13 mouse cellular contexts compared by ENCODE assay signal in genomic region chr11:120488516-120488915, GRCm38 (mm10). TPM values are rescaled to one million over a fixed set of nuclear protein-coding genes. Genes with fewer than 3 reads are reported as not detected.
DNase-seq lines count a peak whose midpoint lies in the region; ATAC-seq and TF ChIP-seq lines count a peak whose summit lies in the region.
"Had no signal": no experiment of that assay in that cellular context is flagged by ENCODE, and none has a peak within 500 bp of the region (broad histone marks: within the 10 kb centered on the region; RNA-seq: fewer than 3 reads in every experiment).

No protein-coding gene starts in this region.

- 60% methylated on average over 4 of the region's 4 CpGs for WGBS in kidney, adult 2 months
- WGBS in liver, embryonic 15.5 days (ENCODE audit: insufficient replicate concordance) = 72% methylated on average over 4 of the region's 4 CpGs
- 69% methylated on average over 4 of the region's 4 CpGs for WGBS in stomach, embryonic 16.5 days
- WGBS in forebrain, embryonic 14.5 days = 79% methylated on average over 4 of the region's 4 CpGs

- H3K4me2 ChIP-seq in liver, embryonic 15.5 days = no peak overlapping the region
- H3K4me2 ChIP-seq in stomach, embryonic 16.5 days (ENCODE audit: low read depth, low read length) = no peak overlapping the region
- H3K4me2 ChIP-seq in forebrain, embryonic 14.5 days (ENCODE audit: low read length) = no peak overlapping the region
- H3K4me2 ChIP-seq: forebrain, embryonic 15.5 days; limb, embryonic 12.5 days had no signal

- H3K4me3 ChIP-seq in kidney, adult 2 months (ENCODE audit: insufficient read depth, low read depth, low read length) = no peak overlapping the region
- no peak overlapping the region for H3K4me3 ChIP-seq in liver, embryonic 15.5 days (replicated peaks)
- H3K4me3 ChIP-seq in stomach, embryonic 16.5 days (replicated peaks; ENCODE audit: low read length) = no peak overlapping the region
- no peak overlapping the region for H3K4me3 ChIP-seq in forebrain, embryonic 14.5 days (ENCODE audit: low read depth, low read length)
- H3K4me3 ChIP-seq: forebrain, embryonic 15.5 days; limb, embryonic 12.5 days had no signal

- H3K9ac ChIP-seq in liver, embryonic 15.5 days = no peak overlapping the region
- H3K9ac ChIP-seq in stomach, embryonic 16.5 days (ENCODE audit: low read length) = 0 out of 2 replicates have a peak overlapping the region, but pooled peaks have one; percentile 2
- H3K9ac ChIP-seq in forebrain, embryonic 14.5 days (ENCODE audit: low read length) = no peak overlapping the region
- H3K9ac ChIP-seq: forebrain, embryonic 15.5 days; limb, embryonic 12.5 days had no signal

- TF ChIP-seq POLR2A in kidney, adult 2 months (IDR thresholded peaks at IDR 0.05; ENCODE audit: low read depth, low read length) = no peak

- H3K9me3 ChIP-seq in liver, embryonic 15.5 days (replicated peaks) = no peaks in the 10 kb centered on the region
- no peaks in the 10 kb centered on the region for H3K9me3 ChIP-seq in stomach, embryonic 16.5 days (replicated peaks; ENCODE audit: control insufficient read depth, low read length)
- no peaks in the 10 kb centered on the region for H3K9me3 ChIP-seq in forebrain, embryonic 14.5 days (replicated peaks; ENCODE audit: control insufficient read depth, low read length)
- H3K9me3 ChIP-seq: embryonic facial prominence, embryonic 10.5 days; forebrain, embryonic 15.5 days; limb, embryonic 12.5 days had no signal

- peak overlapping the region; percentile 12; the same call in 1 of the 2 replicates for H3K27ac ChIP-seq in kidney, adult 2 months (ENCODE audit: insufficient read depth, low read depth, low read length)
- peak overlapping the region; percentile 35 for H3K27ac ChIP-seq in liver, embryonic 15.5 days (replicated peaks)
- no peak overlapping the region for H3K27ac ChIP-seq in stomach, embryonic 16.5 days (ENCODE audit: low read length)
- H3K27ac ChIP-seq in forebrain, embryonic 14.5 days (ENCODE audit: low read depth, low read length) = no peak overlapping the region
- H3K27ac ChIP-seq: embryonic facial prominence, embryonic 10.5 days; limb, embryonic 12.5 days had no signal

- no peaks in the 10 kb centered on the region for H3K36me3 ChIP-seq in kidney, adult 2 months (ENCODE audit: control insufficient read depth, insufficient read depth, low read length)
- peaks cover 46% of the 10 kb centered on the region for H3K36me3 ChIP-seq in liver, embryonic 15.5 days (replicated peaks)
- peaks cover 10% of the 10 kb centered on the region; the same call in 1 of the 2 replicates for H3K36me3 ChIP-seq in stomach, embryonic 16.5 days (ENCODE audit: control insufficient read depth, insufficient read depth, low read length)
- H3K36me3 ChIP-seq in forebrain, embryonic 14.5 days (ENCODE audit: control insufficient read depth, insufficient read depth, low read length) = peaks cover 42% of the 10 kb centered on the region

- no peak for DNase-seq in kidney, adult 2 months
- DNase-seq in kidney, postnatal 4 days = no peak
- DNase-seq in liver (no peak), MN1 (ENCODE audit: low spot score) (peak; percentile 50)
- DNase-seq in forebrain, embryonic 14.5 days (ENCODE audit: low spot score) = no peak
- no peak for DNase-seq in layer of hippocampus, postnatal 36 days
- DNase-seq: kidney, postnatal 36 days had no signal

- peaks cover 26% of the 10 kb centered on the region for H3K4me1 ChIP-seq in kidney, adult 2 months (ENCODE audit: control insufficient read depth, insufficient read depth, low read length)
- H3K4me1 ChIP-seq in liver, embryonic 15.5 days (replicated peaks) = peaks cover 89% of the 10 kb centered on the region
- H3K4me1 ChIP-seq in stomach, embryonic 16.5 days (ENCODE audit: control insufficient read depth, insufficient read depth, low read length) = peaks cover 37% of the 10 kb centered on the region
- H3K4me1 ChIP-seq in forebrain, embryonic 14.5 days (ENCODE audit: control insufficient read depth, insufficient read depth, low read length) = peaks cover 24% of the 10 kb centered on the region

- no peak for ATAC-seq in liver, embryonic 15.5 days (ENCODE audit: insufficient read depth)
- no peak for ATAC-seq in stomach, embryonic 16.5 days (ENCODE audit: insufficient read depth, low FRiP score)
- ATAC-seq in forebrain, embryonic 14.5 days = no peak
- ATAC-seq: forebrain, embryonic 15.5 days; inflammation-experienced regulatory T-cells, adult 6 months had no signal

- no peak for TF ChIP-seq CTCF in kidney, adult 2 months (conservative IDR thresholded peaks at IDR 0.05; ENCODE audit: insufficient read depth, insufficient read length, low read depth, low read length)

- no peaks in the 10 kb centered on the region for H3K27me3 ChIP-seq in kidney, adult 2 months (replicated peaks; ENCODE audit: control insufficient read depth, insufficient read depth, low read length)
- no peaks in the 10 kb centered on the region for H3K27me3 ChIP-seq in liver, embryonic 15.5 days
- H3K27me3 ChIP-seq in stomach, embryonic 16.5 days (ENCODE audit: control insufficient read depth, insufficient read depth, low read length) = no peaks in the 10 kb centered on the region
- H3K27me3 ChIP-seq in forebrain, embryonic 14.5 days (replicated peaks; ENCODE audit: control insufficient read depth, insufficient read depth, low read length) = no peaks in the 10 kb centered on the region
- H3K27me3 ChIP-seq: forebrain, embryonic 15.5 days; limb, embryonic 12.5 days had no signal

RNA-seq across cellular contexts. Expression of gene Slc25a10, which starts 3.1 kb away (rescaled TPM):
- 751 and 939 TPM in 2 replicates for polyA plus RNA-seq in kidney, adult 2 months (2012; rRNA removed)
- polyA plus RNA-seq in liver, embryonic 15.5 days (2015; fragmentation: Nextera tagmentation; extraction: Ambion mirVana) = 42.8 and 46.5 TPM in 2 replicates
- 73.9 and 75.8 TPM in 2 replicates for polyA plus RNA-seq in stomach, embryonic 16.5 days (2015; fragmentation: Nextera tagmentation; extraction: Ambion mirVana)
- polyA plus RNA-seq in forebrain, embryonic 14.5 days (2014; fragmentation: Nextera tagmentation; extraction: Ambion mirVana) = 29.7 and 31.6 TPM in 2 replicates
- 10 to 100 TPM; 18.7 to 20.4 TPM for total RNA-seq in layer of hippocampus, postnatal 36 days (2021)

RNA-seq across cellular contexts. Expression of gene Mrpl12, which starts 4.1 kb away (rescaled TPM):
- 282 and 300 TPM in 2 replicates for polyA plus RNA-seq in kidney, adult 2 months (2012; rRNA removed)
- polyA plus RNA-seq in liver, embryonic 15.5 days (2015; fragmentation: Nextera tagmentation; extraction: Ambion mirVana) = 89.5 and 90.2 TPM in 2 replicates
- 140 and 145 TPM in 2 replicates for polyA plus RNA-seq in stomach, embryonic 16.5 days (2015; fragmentation: Nextera tagmentation; extraction: Ambion mirVana)
- polyA plus RNA-seq in forebrain, embryonic 14.5 days (2014; fragmentation: Nextera tagmentation; extraction: Ambion mirVana) = 143 and 155 TPM in 2 replicates
- total RNA-seq in layer of hippocampus, postnatal 36 days (2021) = 10 to 100 TPM; 70.4 to 71.7 TPM

RNA-seq across cellular contexts. Expression of gene Arl16, which starts 21.1 kb away (rescaled TPM):
- 21.1 and 23.8 TPM in 2 replicates for polyA plus RNA-seq in kidney, adult 2 months (2012; rRNA removed)
- 13.7 and 14.0 TPM in 2 replicates for polyA plus RNA-seq in liver, embryonic 15.5 days (2015; fragmentation: Nextera tagmentation; extraction: Ambion mirVana)
- 35.6 and 38.1 TPM in 2 replicates for polyA plus RNA-seq in stomach, embryonic 16.5 days (2015; fragmentation: Nextera tagmentation; extraction: Ambion mirVana)
- 37.4 and 43.9 TPM in 2 replicates for polyA plus RNA-seq in forebrain, embryonic 14.5 days (2014; fragmentation: Nextera tagmentation; extraction: Ambion mirVana)
- 10 to 100 TPM; 48.3 to 49.8 TPM for total RNA-seq in layer of hippocampus, postnatal 36 days (2021)

RNA-seq across cellular contexts. Expression of gene Ccdc137, which starts 30.6 kb away (rescaled TPM):
- polyA plus RNA-seq in kidney, adult 2 months (2012; rRNA removed) = 14.8 and 15.1 TPM in 2 replicates
- polyA plus RNA-seq in liver, embryonic 15.5 days (2015; fragmentation: Nextera tagmentation; extraction: Ambion mirVana) = 13.0 and 14.2 TPM in 2 replicates
- polyA plus RNA-seq in stomach, embryonic 16.5 days (2015; fragmentation: Nextera tagmentation; extraction: Ambion mirVana) = 28.9 and 33.7 TPM in 2 replicates
- 18.6 and 18.8 TPM in 2 replicates for polyA plus RNA-seq in forebrain, embryonic 14.5 days (2014; fragmentation: Nextera tagmentation; extraction: Ambion mirVana)
- total RNA-seq in layer of hippocampus, postnatal 36 days (2021) = 10 to 100 TPM; 25.3 to 31.8 TPM

RNA-seq across cellular contexts. Expression of gene Oxld1, which starts 30.6 kb away (rescaled TPM):
- 48.6 and 49.3 TPM in 2 replicates for polyA plus RNA-seq in kidney, adult 2 months (2012; rRNA removed)
- 6.8 and 7.1 TPM in 2 replicates for polyA plus RNA-seq in liver, embryonic 15.5 days (2015; fragmentation: Nextera tagmentation; extraction: Ambion mirVana)
- polyA plus RNA-seq in stomach, embryonic 16.5 days (2015; fragmentation: Nextera tagmentation; extraction: Ambion mirVana) = 14.0 TPM in 2 replicates
- polyA plus RNA-seq in forebrain, embryonic 14.5 days (2014; fragmentation: Nextera tagmentation; extraction: Ambion mirVana) = 11.6 and 15.3 TPM in 2 replicates
- total RNA-seq in layer of hippocampus, postnatal 36 days (2021) = 10 to 100 TPM; 13.2 to 15.6 TPM

Comparison
In these comparisons a context has a peak if more than half of its experiments do, and no peak if none do; other contexts are left out.
1. H3K27ac ChIP-seq: peak in kidney, adult 2 months (single experiment) and liver, embryonic 15.5 days (single experiment); none in stomach, embryonic 16.5 days (single experiment) and forebrain, embryonic 14.5 days (single experiment).